8 mouse cellular contexts compared by ENCODE assay signal in the genomic region with DNA sequence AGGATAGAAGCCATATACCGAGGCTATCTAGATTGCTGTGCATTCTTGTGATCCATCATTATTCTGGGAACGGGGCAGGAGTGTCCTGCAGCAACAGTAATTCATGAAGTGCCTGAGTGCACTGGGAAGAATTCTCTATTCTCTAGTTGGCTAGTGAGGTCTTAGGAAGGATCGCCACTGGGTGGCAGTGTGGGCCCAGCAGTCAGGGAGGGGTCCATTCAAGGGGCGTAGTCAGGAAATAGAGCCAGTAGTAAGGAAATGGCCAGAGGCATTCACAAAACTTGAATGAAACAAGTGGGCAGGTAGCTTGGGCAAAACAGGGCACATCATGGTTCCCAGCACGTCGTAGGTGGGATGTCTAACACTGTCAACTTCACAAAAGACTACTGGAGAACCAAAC. TPM values are rescaled to one million over a fixed set of nuclear protein-coding genes. Genes with fewer than 3 reads are reported as not detected.
DNase-seq lines count a peak whose midpoint lies in the region; ATAC-seq and TF ChIP-seq lines count a peak whose summit lies in the region.

No protein-coding gene starts in this region.

- H3K36me3 ChIP-seq in hindbrain, embryonic 14.5 days (replicated peaks; ENCODE audit: control insufficient read depth, insufficient read depth): no peaks in the 10 kb centered on the region
- no peaks in the 10 kb centered on the region for H3K36me3 ChIP-seq in hindbrain, embryonic 13.5 days
- H3K36me3 ChIP-seq in limb, embryonic 14.5 days (ENCODE audit: control insufficient read depth, insufficient read depth, low read length): no peaks in the 10 kb centered on the region

- WGBS in hindbrain, embryonic 14.5 days: 8% methylated on average over 6 of the region's 6 CpGs
- WGBS in hindbrain, embryonic 13.5 days: 7% methylated on average over 6 of the region's 6 CpGs
- 4% methylated on average over 6 of the region's 6 CpGs for WGBS in limb, embryonic 14.5 days
- 4% methylated on average over 6 of the region's 6 CpGs for WGBS in olfactory bulb, adult 2 months

- H3K4me3 ChIP-seq in hindbrain, embryonic 14.5 days (replicated peaks; ENCODE audit: low read length): no peak overlapping the region
- H3K4me3 ChIP-seq in hindbrain, embryonic 13.5 days: no peak overlapping the region
- no peak overlapping the region for H3K4me3 ChIP-seq in limb, embryonic 14.5 days (replicated peaks; ENCODE audit: low read length)
- H3K4me3 ChIP-seq in olfactory bulb, adult 2 months (ENCODE audit: insufficient read depth, low read depth, low read length): no peak overlapping the region

- H3K4me2 ChIP-seq in hindbrain, embryonic 14.5 days (replicated peaks): no peak overlapping the region
- H3K4me2 ChIP-seq in hindbrain, embryonic 13.5 days: no peak overlapping the region
- H3K4me2 ChIP-seq in limb, embryonic 14.5 days (replicated peaks; ENCODE audit: low read depth, low read length, severe bottlenecking): no peak overlapping the region

- peaks cover 15% of the 10 kb centered on the region for H3K27me3 ChIP-seq in hindbrain, embryonic 14.5 days (ENCODE audit: control insufficient read depth, insufficient read depth, low read length)
- peaks cover 38% of the 10 kb centered on the region for H3K27me3 ChIP-seq in hindbrain, embryonic 13.5 days
- H3K27me3 ChIP-seq in limb, embryonic 14.5 days (ENCODE audit: control insufficient read depth, insufficient read depth, low read length): no peaks in the 10 kb centered on the region

- DNase-seq in hindbrain, embryonic 14.5 days (ENCODE audit: low spot score): peak; percentile 75
- peak; percentile 90 for DNase-seq in NIH3T3 (ENCODE audit: low read depth)
- DNase-seq in cerebellum, postnatal 4 days (ENCODE audit: low spot score in 2 of 2): peak; percentile 73 to 85
- peak; percentile 90 to 93 for DNase-seq in heart, postnatal 14 days
- peak; percentile 77 for DNase-seq in limb, embryonic 14.5 days (ENCODE audit: low spot score)
- DNase-seq in thymus, postnatal 25 days: peak; percentile 86

- no peak for ATAC-seq in hindbrain, embryonic 14.5 days (ENCODE audit: low FRiP score)
- ATAC-seq in hindbrain, embryonic 13.5 days (ENCODE audit: low FRiP score): no peak
- ATAC-seq in limb, embryonic 14.5 days (ENCODE audit: low FRiP score, low read depth): no peak

- intact Hi-C loops in heart, postnatal 14 days (cut with DNase I): loop anchor here (1.0 to 5.0 kb wide), 4 partner anchors 42 to 617 kb away; no protein-coding TSS in a partner anchor

- no peaks in the 10 kb centered on the region for H3K9me3 ChIP-seq in hindbrain, embryonic 14.5 days (ENCODE audit: control insufficient read depth, low read length)
- H3K9me3 ChIP-seq in hindbrain, embryonic 13.5 days: no peaks in the 10 kb centered on the region
- no peaks in the 10 kb centered on the region for H3K9me3 ChIP-seq in limb, embryonic 14.5 days (ENCODE audit: control insufficient read depth, low read length)

- H3K4me1 ChIP-seq in hindbrain, embryonic 14.5 days (replicated peaks; ENCODE audit: control insufficient read depth, insufficient read depth, low read length): peaks cover 26% of the 10 kb centered on the region
- peaks cover 36% of the 10 kb centered on the region for H3K4me1 ChIP-seq in hindbrain, embryonic 13.5 days (replicated peaks)
- H3K4me1 ChIP-seq in limb, embryonic 14.5 days (ENCODE audit: control insufficient read depth, insufficient read depth, low read length): peaks cover 19% of the 10 kb centered on the region
- peaks cover 19% of the 10 kb centered on the region for H3K4me1 ChIP-seq in olfactory bulb, adult 2 months (ENCODE audit: control insufficient read depth, insufficient read depth, low read length)

- no peak for TF ChIP-seq POLR2A in limb, embryonic 14.5 days (IDR thresholded peaks at IDR 0.05; ENCODE audit: borderline replicate concordance, extremely low read depth, insufficient read depth, insufficient read length)
- no peak for TF ChIP-seq POLR2A in olfactory bulb, adult 2 months (IDR thresholded peaks at IDR 0.05; ENCODE audit: insufficient read depth, low read depth, low read length)

- H3K9ac ChIP-seq in hindbrain, embryonic 14.5 days: no peak overlapping the region
- H3K9ac ChIP-seq in hindbrain, embryonic 13.5 days: no peak overlapping the region
- H3K9ac ChIP-seq in limb, embryonic 14.5 days (ENCODE audit: low read depth, low read length, severe bottlenecking): no peak overlapping the region

- H3K27ac ChIP-seq in hindbrain, embryonic 14.5 days: no peak overlapping the region
- no peak overlapping the region for H3K27ac ChIP-seq in hindbrain, embryonic 13.5 days
- H3K27ac ChIP-seq in limb, embryonic 14.5 days (replicated peaks; ENCODE audit: low read depth, low read length): no peak overlapping the region
- no peak overlapping the region for H3K27ac ChIP-seq in olfactory bulb, adult 2 months (ENCODE audit: insufficient read depth, low read depth, low read length)

- TF ChIP-seq CTCF in olfactory bulb, adult 2 months (IDR thresholded peaks at IDR 0.05; ENCODE audit: insufficient read depth, low read depth, low read length): peak; percentile 67

RNA-seq across cellular contexts. Expression of a gene that starts 1.6 kb away (rescaled TPM):
- polyA plus RNA-seq in hindbrain, embryonic 14.5 days (2014; fragmentation: Nextera tagmentation; extraction: Ambion mirVana): 6.0 and 6.7 TPM in 2 replicates
- polyA plus RNA-seq in hindbrain, embryonic 13.5 days (2015; fragmentation: Nextera tagmentation; extraction: Ambion mirVana): 8.4 and 9.6 TPM in 2 replicates
- total RNA-seq in heart, postnatal 14 days (2021): 100 to 1,000 TPM; 232 TPM
- polyA plus RNA-seq in limb, embryonic 14.5 days (2012; rRNA removed): 8.4 and 12.1 TPM in 2 replicates
- polyA plus RNA-seq in limb, embryonic 14.5 days (2014; fragmentation: Nextera tagmentation; extraction: Ambion mirVana): 5.1 and 5.6 TPM in 2 replicates
- polyA plus RNA-seq in olfactory bulb, adult 2 months (2012; ENCODE audit: insufficient read depth, insufficient read length, low replicate concordance, missing spikeins): not detected in 2 replicates

RNA-seq across cellular contexts. Expression of a gene that starts 4.6 kb away (rescaled TPM):
- polyA plus RNA-seq in hindbrain, embryonic 14.5 days (2014; fragmentation: Nextera tagmentation; extraction: Ambion mirVana): 1.9 and 2.3 TPM in 2 replicates
- polyA plus RNA-seq in hindbrain, embryonic 13.5 days (2015; fragmentation: Nextera tagmentation; extraction: Ambion mirVana): 2.8 and 3.7 TPM in 2 replicates
- total RNA-seq in heart, postnatal 14 days (2021): 10 to 100 TPM; 29.5 to 31.4 TPM
- 8.3 and 9.7 TPM in 2 replicates for polyA plus RNA-seq in limb, embryonic 14.5 days (2012; rRNA removed)
- polyA plus RNA-seq in limb, embryonic 14.5 days (2014; fragmentation: Nextera tagmentation; extraction: Ambion mirVana): 12.7 and 15.2 TPM in 2 replicates
- not detected in 2 replicates for polyA plus RNA-seq in olfactory bulb, adult 2 months (2012; ENCODE audit: insufficient read depth, insufficient read length, low replicate concordance, missing spikeins)

RNA-seq across cellular contexts. Expression of a gene that starts 43.9 kb away (rescaled TPM):
- polyA plus RNA-seq in hindbrain, embryonic 14.5 days (2014; fragmentation: Nextera tagmentation; extraction: Ambion mirVana): 16.7 and 19.1 TPM in 2 replicates
- 17.0 and 17.4 TPM in 2 replicates for polyA plus RNA-seq in hindbrain, embryonic 13.5 days (2015; fragmentation: Nextera tagmentation; extraction: Ambion mirVana)
- 10 to 100 TPM; 19.7 to 21.2 TPM for total RNA-seq in heart, postnatal 14 days (2021)
- 24.9 and 32.9 TPM in 2 replicates for polyA plus RNA-seq in limb, embryonic 14.5 days (2012; rRNA removed)
- polyA plus RNA-seq in limb, embryonic 14.5 days (2014; fragmentation: Nextera tagmentation; extraction: Ambion mirVana): 12.2 and 12.8 TPM in 2 replicates
- not detected in 2 replicates for polyA plus RNA-seq in olfactory bulb, adult 2 months (2012; ENCODE audit: insufficient read depth, insufficient read length, low replicate concordance, missing spikeins)

RNA-seq across cellular contexts. Expression of a gene that starts 46.2 kb away (rescaled TPM):
- 5.4 and 5.6 TPM in 2 replicates for polyA plus RNA-seq in hindbrain, embryonic 14.5 days (2014; fragmentation: Nextera tagmentation; extraction: Ambion mirVana)
- polyA plus RNA-seq in hindbrain, embryonic 13.5 days (2015; fragmentation: Nextera tagmentation; extraction: Ambion mirVana): 7.8 and 8.3 TPM in 2 replicates
- 1 to 10 TPM; 7.0 to 7.4 TPM for total RNA-seq in heart, postnatal 14 days (2021)
- 1.0 and 1.1 TPM in 2 replicates for polyA plus RNA-seq in limb, embryonic 14.5 days (2012; rRNA removed)
- 0.39 and 0.56 TPM in 2 replicates for polyA plus RNA-seq in limb, embryonic 14.5 days (2014; fragmentation: Nextera tagmentation; extraction: Ambion mirVana)
- polyA plus RNA-seq in olfactory bulb, adult 2 months (2012; ENCODE audit: insufficient read depth, insufficient read length, low replicate concordance, missing spikeins): not detected in 2 replicates

Comparison
In these comparisons a context has a peak if more than half of its experiments do, and no peak if none do; other contexts are left out.
1. RNA of a gene that starts 43.9 kb away (polyA plus RNA-seq): 12.2 to 32.9 TPM in limb, embryonic 14.5 days, 16.7 to 19.1 TPM in hindbrain, embryonic 14.5 days and 17.0 to 17.4 TPM in hindbrain, embryonic 13.5 days; not detected in olfactory bulb, adult 2 months; every median in the first group is over 10 times any median in the second.
2. Peak in every context shown above with its lines, with median percentiles within 50 percentile points of each other: DNase-seq.